Mouse (Mus musculus) G1E (cell line): ENCODE measurements around the gene Rab43. TPM values are rescaled to one million over a fixed set of nuclear protein-coding genes. Genes with fewer than 3 reads are reported as not detected.
"Not testable (repeated sequence)": the region's sequence is repeated elsewhere in the genome, so short reads cannot be mapped to it uniquely, and the experiment has no call there.

Experiments used
- ATAC-seq: 2 replicates; pipeline ENCODE4 v1.8.0; 2016; ENCODE audit warnings: mild to moderate bottlenecking; ENCODE audit not compliant: insufficient number of reproducible peaks, poor library complexity, low FRiP score, severe bottlenecking; ENCODE audit errors: extremely low read depth
- DNase-seq: peaks from one replicate; pipeline ENCODE4 v3.0.0; 2012; ENCODE audit warnings: low spot score
- H3K27me3 ChIP-seq: 2 replicates; pipeline ENCODE4 v1.6.1; 2012; ENCODE audit warnings: mild to moderate bottlenecking, low read length, inconsistent platforms; ENCODE audit not compliant: insufficient read depth
- H3K36me3 ChIP-seq: replicated peaks from 2 replicates; pipeline ENCODE3; 2012; ENCODE audit warnings: mild to moderate bottlenecking, inconsistent platforms
- H3K4me1 ChIP-seq: 2 replicates; pipeline ENCODE4 v1.6.1; 2012; ENCODE audit warnings: low read depth, low read length, inconsistent platforms, mixed read lengths; ENCODE audit not compliant: insufficient read depth
- H3K4me3 ChIP-seq: 2 replicates; pipeline ENCODE4 v1.5.1; 2012; ENCODE audit warnings: low read depth, mild to moderate bottlenecking, inconsistent platforms, low read length, moderate library complexity, mixed read lengths
- H3K9me3 ChIP-seq: replicated peaks from 2 replicates; pipeline ENCODE4 v1.6.1; 2012; ENCODE audit warnings: inconsistent platforms
- CTCF ChIP-seq: IDR thresholded peaks from 2 replicates; pipeline ENCODE4 v1.5.1; 2012; ENCODE audit warnings: low read depth, low read length, inconsistent platforms, mixed read lengths
- GATA1 ChIP-seq: IDR thresholded peaks from 2 replicates; pipeline ENCODE4 v1.6.1; 2012; ENCODE audit warnings: borderline replicate concordance, low read length, inconsistent platforms, mixed read lengths
- GATA2 ChIP-seq: IDR thresholded peaks from 2 replicates; pipeline ENCODE4 v1.6.1; 2012; ENCODE audit warnings: low read depth, low read length, inconsistent platforms, borderline replicate concordance
- POLR2AphosphoS5 ChIP-seq: IDR thresholded peaks from 2 replicates; pipeline ENCODE4 v1.6.1; 2012; ENCODE audit warnings: low read depth, low read length, inconsistent platforms; ENCODE audit not compliant: insufficient replicate concordance
- TAL1 ChIP-seq: conservative IDR thresholded peaks from 2 replicates; pipeline ENCODE4 v1.6.1; 2012; ENCODE audit warnings: low read depth, low read length, inconsistent platforms, mixed read lengths
- polyA plus RNA-seq: library from polyadenylated mRNA; stranded (reverse); fragments of >175 nt; gene quantifications from 2 replicates; pipeline ENCODE4 v1.2.3, GENCODE M21; 2012
- total RNA-seq, 2 experiments: library from RNA; stranded (forward) in 1 of 2; stranded (reverse) in 1 of 2; fragments of 200-1000 nt in 1 of 2; fragments of >200 nt in 1 of 2; fragmentation: Nextera tagmentation in 1 of 2; gene quantifications; 2 replicates each; pipeline ENCODE4 v1.2.3; 2014 to 2017

Rab43 gene
- total and polyA plus RNA-seq, 3 experiments = 11.5 to 62.5 (median 34.8) TPM

- Histone ChIP-seq H3K4me1 (peaks cover 54% of the 10 kb centered on the region), H3K36me3 (peaks cover 19% of the 10 kb centered on the region), H3K27me3 (no peaks in the 10 kb centered on the region), H3K4me3 (no peak overlapping the region), H3K9me3 (peaks cover 4% of the 10 kb centered on the region)
- TF ChIP-seq TAL1 = no peak
- TF ChIP-seq CTCF = no peak
- TF ChIP-seq GATA2 = no peak
- TF ChIP-seq POLR2AphosphoS5 = no peak
- TF ChIP-seq GATA1 = no peak
- ATAC-seq (no peak), DNase-seq (no peak)
Observed at GRCm38 (mm10) chr6:87774466-87774865, 37.5 kb downstream of the Rab43 start.

GRCm38 (mm10) chr6:87770626-87771025 is 41.3 kb downstream of the Rab43 start:
- peaks cover 6% of the 10 kb centered on the region for H3K9me3 ChIP-seq
- H3K4me1 ChIP-seq = peaks cover 22% of the 10 kb centered on the region
- TF ChIP-seq GATA2 = no peak
- no peak for TF ChIP-seq GATA1
- TF ChIP-seq CTCF = no peak
- no peak for TF ChIP-seq POLR2AphosphoS5
- TF ChIP-seq TAL1 = no peak
- H3K36me3 ChIP-seq = no peaks in the 10 kb centered on the region
- H3K4me3 ChIP-seq = no peak overlapping the region
- DNase-seq (no peak), ATAC-seq (no peak)
- H3K27me3 ChIP-seq = no peaks in the 10 kb centered on the region

GRCm38 (mm10) chr6:87764296-87764695 is 47.7 kb downstream of the Rab43 start:
- peaks cover 32% of the 10 kb centered on the region for H3K4me1 ChIP-seq
- ATAC-seq, DNase-seq, H3K4me3 ChIP-seq, H3K27me3 ChIP-seq, H3K9me3 ChIP-seq, H3K36me3 ChIP-seq: not testable (repeated sequence)

GRCm38 (mm10) chr6:87763376-87764280 is 48.3 kb downstream of the Rab43 start:
- Histone ChIP-seq H3K4me1 (peaks cover 32% of the 10 kb centered on the region), H3K27me3 (no peaks in the 10 kb centered on the region), H3K36me3 (no peaks in the 10 kb centered on the region), H3K9me3 (0 out of 2 replicates have a peak, but pooled peaks cover 2% of the 10 kb centered on the region), H3K4me3 (peak overlapping the region; percentile 30; the same call in 1 of the 2 replicates)
- TF ChIP-seq TAL1 (peak; percentile 91), GATA2 (peak; percentile 86; the same call in 1 of the 2 replicates), CTCF (no peak; the same call in 1 of the 2 replicates), GATA1 (no peak), POLR2AphosphoS5 (no peak)
- DNase-seq (peak; percentile 79), ATAC-seq (peak; percentile 98)

GRCm38 (mm10) chr6:87762161-87762560 is 49.8 kb downstream of the Rab43 start:
- Histone ChIP-seq H3K36me3 (no peaks in the 10 kb centered on the region), H3K9me3 (no peaks in the 10 kb centered on the region), H3K4me3 (peak overlapping the region; percentile 54; the same call in 1 of the 2 replicates), H3K27me3 (no peaks in the 10 kb centered on the region), H3K4me1 (peaks cover 32% of the 10 kb centered on the region)
- DNase-seq = no peak
- TF ChIP-seq GATA1 (no peak), GATA2 (no peak), TAL1 (no peak), POLR2AphosphoS5 (no peak)
- ATAC-seq = no peak

GRCm38 (mm10) chr6:87759850-87760249 is 52.1 kb downstream of the Rab43 start:
- H3K9me3 ChIP-seq = no peaks in the 10 kb centered on the region
- TF ChIP-seq TAL1 (no peak), GATA2 (no peak), POLR2AphosphoS5 (no peak), CTCF (no peak), GATA1 (no peak)
- no peak for ATAC-seq

GRCm38 (mm10) chr6:87759404-87759803 is 52.6 kb downstream of the Rab43 start:
- Histone ChIP-seq H3K36me3 (no peaks in the 10 kb centered on the region), H3K4me1 (peaks cover 35% of the 10 kb centered on the region), H3K4me3 (no peak overlapping the region), H3K27me3 (peaks cover 13% of the 10 kb centered on the region), H3K9me3 (no peaks in the 10 kb centered on the region)
- ATAC-seq = no peak
- no peak for DNase-seq
- TF ChIP-seq CTCF = no peak

More at GRCm38 (mm10) chr6:87759850-87760249, 52.1 kb downstream of the Rab43 start:
- H3K27me3 ChIP-seq = peaks cover 8% of the 10 kb centered on the region
- H3K4me1 ChIP-seq = peaks cover 33% of the 10 kb centered on the region
- H3K4me3 ChIP-seq = no peak overlapping the region
- DNase-seq = no peak
- no peaks in the 10 kb centered on the region for H3K36me3 ChIP-seq
